ENCODE assay signal across 16 mouse cellular contexts in the genomic region with DNA sequence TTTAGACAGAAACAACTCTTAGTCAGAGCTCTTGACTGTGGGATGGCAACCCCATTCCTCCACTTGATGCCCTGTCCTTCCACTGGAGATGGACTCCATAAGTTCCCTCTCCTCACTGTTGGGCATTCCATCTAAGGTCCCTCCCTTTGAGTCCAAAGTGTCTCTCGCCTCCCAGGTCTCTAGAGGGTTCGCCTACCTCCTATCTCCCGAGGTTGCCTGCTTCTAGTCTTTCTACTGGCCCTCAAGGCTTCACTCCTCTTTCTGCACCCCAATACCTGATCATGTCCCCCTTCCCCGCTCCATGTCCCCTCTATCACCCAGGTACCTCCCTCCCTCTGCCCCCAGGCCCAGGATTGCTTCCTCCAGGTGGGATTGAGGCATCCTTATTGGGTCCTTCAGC.
"Had no signal": no experiment of that assay in that cellular context is flagged by ENCODE, and none has a peak within 500 bp of the region (broad histone marks: within the 10 kb centered on the region; RNA-seq: fewer than 3 reads in every experiment).

No protein-coding gene starts in this region.

- H3K4me3 ChIP-seq: neural tube, embryonic 13.5 days; neural tube, embryonic 15.5 days; stomach, embryonic 15.5 days had no signal

- H3K4me2 ChIP-seq: neural tube, embryonic 13.5 days; neural tube, embryonic 15.5 days; stomach, embryonic 15.5 days had no signal

- H3K27me3 ChIP-seq: neural tube, embryonic 13.5 days; neural tube, embryonic 15.5 days; stomach, embryonic 15.5 days had no signal

- H3K36me3 ChIP-seq: neural tube, embryonic 13.5 days; neural tube, embryonic 15.5 days; stomach, embryonic 15.5 days had no signal

- H3K27ac ChIP-seq: neural tube, embryonic 13.5 days; neural tube, embryonic 15.5 days; stomach, embryonic 15.5 days; stomach, postnatal 0 days had no signal

- DNase-seq: retina, postnatal 1 day; right cerebral cortex, adult 18-20 months; right cerebral cortex, postnatal 14 days; right cerebral cortex, postnatal 25 days; right cerebral cortex, postnatal 4 days; spleen, adult 18-20 months; thymus, adult 18-20 months; thymus, adult 2 months; thymus, postnatal 14 days; thymus, postnatal 25 days; thymus, postnatal 36 days; thymus, postnatal 4 days had no signal

- H3K4me1 ChIP-seq: stomach, embryonic 15.5 days had no signal

- H3K9me3 ChIP-seq: neural tube, embryonic 13.5 days; neural tube, embryonic 15.5 days; stomach, embryonic 15.5 days had no signal

- H3K9ac ChIP-seq: neural tube, embryonic 13.5 days; neural tube, embryonic 15.5 days; stomach, embryonic 15.5 days had no signal
